Mouse (Mus musculus): ENCODE data around the gene 1700030K09Rik.

GRCm38 (mm10) chr8:72458457-72458856 lies 14.8 kb downstream of the 1700030K09Rik start:
- TF ChIP-seq USF1 (IDR thresholded peaks at IDR 0.05; ENCODE audit: low read depth) (no peak), POLR2A (IDR thresholded peaks at IDR 0.05; ENCODE audit: insufficient read length, low read depth) (no peak), E2F4 (IDR thresholded peaks at IDR 0.05; ENCODE audit: insufficient read depth) (no peak), MAX (IDR thresholded peaks at IDR 0.05; ENCODE audit: low read depth) (no peak), REST (IDR thresholded peaks at IDR 0.05; ENCODE audit: insufficient read depth, insufficient read length) (no peak)
